ENCODE assay signal across 21 mouse cellular contexts in genomic region chr4:65864551-65864950, GRCm38 (mm10).
DNase-seq lines count a peak whose midpoint lies in the region; ATAC-seq and TF ChIP-seq lines count a peak whose summit lies in the region.
"Had no signal": no experiment of that assay in that cellular context is flagged by ENCODE, and none has a peak within 500 bp of the region (broad histone marks: within the 10 kb centered on the region; RNA-seq: fewer than 3 reads in every experiment).

No protein-coding gene starts in this region.

- no peaks in the 10 kb centered on the region for H3K36me3 ChIP-seq in intestine, embryonic 15.5 days
- no peaks in the 10 kb centered on the region for H3K36me3 ChIP-seq in intestine, postnatal 0 days (ENCODE audit: control insufficient read depth, insufficient read depth)
- no peaks in the 10 kb centered on the region for H3K36me3 ChIP-seq in stomach, embryonic 14.5 days (ENCODE audit: control insufficient read depth, insufficient read depth, low read length)
- no peaks in the 10 kb centered on the region for H3K36me3 ChIP-seq in stomach, postnatal 0 days (ENCODE audit: control insufficient read depth, insufficient read depth, low read length)
- H3K36me3 ChIP-seq in intestine, embryonic 16.5 days (ENCODE audit: control insufficient read depth, insufficient read depth, low read length), result no peaks in the 10 kb centered on the region
- H3K36me3 ChIP-seq in heart, embryonic 11.5 days (ENCODE audit: control insufficient read depth, insufficient read depth, low read length), result no peaks in the 10 kb centered on the region
- H3K36me3 ChIP-seq: G1E had no signal

- DNase-seq in stomach, postnatal 0 days (ENCODE audit: low spot score), result no peak
- DNase-seq: adrenal gland, adult 2 months; adrenal gland, adult 8-10 months; adrenal gland, postnatal 10 days; adrenal gland, postnatal 14 days; adrenal gland, postnatal 25 days; adrenal gland, postnatal 36 days; B cell, adult 2 months; cerebellum, adult 11 months; cerebellum, adult 11-12 months; cerebellum, adult 18-20 months had no signal

- H3K4me3 ChIP-seq in intestine, embryonic 15.5 days (replicated peaks), result no peak overlapping the region
- no peak overlapping the region for H3K4me3 ChIP-seq in intestine, postnatal 0 days (ENCODE audit: low read depth, low read length)
- H3K4me3 ChIP-seq in stomach, embryonic 14.5 days (ENCODE audit: low read depth, low read length), result no peak overlapping the region
- no peak overlapping the region for H3K4me3 ChIP-seq in stomach, postnatal 0 days (ENCODE audit: low read depth, low read length)
- no peak overlapping the region for H3K4me3 ChIP-seq in intestine, embryonic 16.5 days (ENCODE audit: low read length)
- H3K4me3 ChIP-seq in heart, embryonic 11.5 days (ENCODE audit: low read depth, low read length), result no peak overlapping the region

- H3K9me3 ChIP-seq in intestine, embryonic 15.5 days, result no peaks in the 10 kb centered on the region
- no peaks in the 10 kb centered on the region for H3K9me3 ChIP-seq in intestine, postnatal 0 days (ENCODE audit: control insufficient read depth)
- no peaks in the 10 kb centered on the region for H3K9me3 ChIP-seq in stomach, embryonic 14.5 days (ENCODE audit: control insufficient read depth, low read depth, low read length)
- H3K9me3 ChIP-seq in stomach, postnatal 0 days (ENCODE audit: control insufficient read depth, low read length), result no peaks in the 10 kb centered on the region
- H3K9me3 ChIP-seq in intestine, embryonic 16.5 days (ENCODE audit: control insufficient read depth, low read length), result no peaks in the 10 kb centered on the region
- no peaks in the 10 kb centered on the region for H3K9me3 ChIP-seq in heart, embryonic 11.5 days (replicated peaks; ENCODE audit: control insufficient read depth, low read length)
- H3K9me3 ChIP-seq: G1E had no signal

- H3K4me1 ChIP-seq in intestine, embryonic 15.5 days (replicated peaks), result no peaks in the 10 kb centered on the region
- H3K4me1 ChIP-seq in intestine, postnatal 0 days (replicated peaks; ENCODE audit: control insufficient read depth, insufficient read depth, low read length), result no peaks in the 10 kb centered on the region
- no peaks in the 10 kb centered on the region for H3K4me1 ChIP-seq in stomach, embryonic 14.5 days (ENCODE audit: control insufficient read depth, insufficient read depth, low read length)
- H3K4me1 ChIP-seq in stomach, postnatal 0 days (replicated peaks; ENCODE audit: control insufficient read depth, insufficient read depth), result no peaks in the 10 kb centered on the region
- no peaks in the 10 kb centered on the region for H3K4me1 ChIP-seq in intestine, embryonic 16.5 days (ENCODE audit: control insufficient read depth, insufficient read depth, low read length)
- H3K4me1 ChIP-seq in heart, embryonic 11.5 days (ENCODE audit: control insufficient read depth, insufficient read depth, low read length), result no peaks in the 10 kb centered on the region

- no peak for TF ChIP-seq EP300 in stomach, postnatal 0 days (optimal IDR thresholded peaks at IDR 0.05)

- TF ChIP-seq CTCF in intestine, postnatal 0 days (IDR thresholded peaks at IDR 0.05; ENCODE audit: low read depth), result no peak
- no peak for TF ChIP-seq CTCF in stomach, postnatal 0 days (IDR thresholded peaks at IDR 0.05; ENCODE audit: low read depth)

- peak; percentile 68; the same call in 1 of the 2 replicates for ATAC-seq in intestine, embryonic 15.5 days
- no peak for ATAC-seq in intestine, postnatal 0 days
- ATAC-seq in stomach, embryonic 14.5 days (ENCODE audit: insufficient number of reproducible peaks, insufficient read depth, low FRiP score, low read depth), result peak; percentile 28; the same call in 1 of the 2 replicates
- no peak for ATAC-seq in stomach, postnatal 0 days (ENCODE audit: low FRiP score, low TSS enrichment)
- ATAC-seq in intestine, embryonic 16.5 days, result peak; percentile 69; the same call in 1 of the 2 replicates
- no peak for ATAC-seq in heart, embryonic 11.5 days (replicated peaks; ENCODE audit: insufficient number of reproducible peaks, low FRiP score, low TSS enrichment)
- ATAC-seq: activated CD4-positive, CD25-positive, alpha-beta regulatory T cell, adult 4 months; CD4-positive, CD25-positive, alpha-beta regulatory T cell, adult 4 months; Patski had no signal

- H3K27ac ChIP-seq in intestine, embryonic 15.5 days, result no peak overlapping the region
- no peak overlapping the region for H3K27ac ChIP-seq in intestine, postnatal 0 days (ENCODE audit: low read depth, low read length)
- H3K27ac ChIP-seq in stomach, embryonic 14.5 days (ENCODE audit: low read length), result no peak overlapping the region
- no peak overlapping the region for H3K27ac ChIP-seq in stomach, postnatal 0 days (replicated peaks)
- no peak overlapping the region for H3K27ac ChIP-seq in intestine, embryonic 16.5 days (ENCODE audit: low read length)
- H3K27ac ChIP-seq in heart, embryonic 11.5 days (ENCODE audit: low read depth, low read length), result no peak overlapping the region

- no peaks in the 10 kb centered on the region for H3K27me3 ChIP-seq in intestine, embryonic 15.5 days (replicated peaks)
- H3K27me3 ChIP-seq in intestine, postnatal 0 days (replicated peaks; ENCODE audit: control insufficient read depth, insufficient read depth, low read length), result no peaks in the 10 kb centered on the region
- no peaks in the 10 kb centered on the region for H3K27me3 ChIP-seq in stomach, embryonic 14.5 days (ENCODE audit: control insufficient read depth, insufficient read depth, low read length)
- H3K27me3 ChIP-seq in stomach, postnatal 0 days (ENCODE audit: control insufficient read depth, insufficient read depth, low read length), result no peaks in the 10 kb centered on the region
- H3K27me3 ChIP-seq in intestine, embryonic 16.5 days (replicated peaks; ENCODE audit: control insufficient read depth, insufficient read depth, low read length), result no peaks in the 10 kb centered on the region
- no peaks in the 10 kb centered on the region for H3K27me3 ChIP-seq in heart, embryonic 11.5 days (ENCODE audit: control insufficient read depth, insufficient read depth, low read length)
- H3K27me3 ChIP-seq: CH12.LX had no signal

- no peak overlapping the region for H3K4me2 ChIP-seq in intestine, embryonic 15.5 days (replicated peaks)
- H3K4me2 ChIP-seq in intestine, postnatal 0 days (replicated peaks; ENCODE audit: low read depth), result no peak overlapping the region
- H3K4me2 ChIP-seq in stomach, embryonic 14.5 days (replicated peaks; ENCODE audit: low read depth, low read length), result no peak overlapping the region
- H3K4me2 ChIP-seq in stomach, postnatal 0 days (replicated peaks; ENCODE audit: low read depth), result no peak overlapping the region
- H3K4me2 ChIP-seq in intestine, embryonic 16.5 days (ENCODE audit: low read depth, low read length), result no peak overlapping the region
- no peak overlapping the region for H3K4me2 ChIP-seq in heart, embryonic 11.5 days

- H3K9ac ChIP-seq in intestine, embryonic 15.5 days, result no peak overlapping the region
- H3K9ac ChIP-seq in intestine, postnatal 0 days (ENCODE audit: low read depth, low read length), result no peak overlapping the region
- no peak overlapping the region for H3K9ac ChIP-seq in stomach, embryonic 14.5 days (replicated peaks; ENCODE audit: low read depth, low read length)
- no peak overlapping the region for H3K9ac ChIP-seq in stomach, postnatal 0 days (ENCODE audit: low read length)
- H3K9ac ChIP-seq in intestine, embryonic 16.5 days (ENCODE audit: low read depth, low read length), result no peak overlapping the region
- no peak overlapping the region for H3K9ac ChIP-seq in heart, embryonic 11.5 days (ENCODE audit: low read depth, low read length)

Comparison
In these comparisons a context has a peak if more than half of its experiments do, and no peak if none do; other contexts are left out.
1. ATAC-seq: peak in intestine, embryonic 15.5 days (single experiment), stomach, embryonic 14.5 days (single experiment) and intestine, embryonic 16.5 days (single experiment); none in intestine, postnatal 0 days (single experiment), stomach, postnatal 0 days (single experiment) and heart, embryonic 11.5 days (single experiment).